Mouse (Mus musculus) MEL (cell line): Measurements from ENCODE around the gene Il17re. TPM values are rescaled to one million over a fixed set of nuclear protein-coding genes. Genes with fewer than 3 reads are reported as not detected.
A peak's percentile ranks its signal among the peaks of the same experiment; 100 is the strongest.

Experiments used
- DNase-seq: peaks from one replicate; pipeline ENCODE4 v3.0.0; 2011; ENCODE audit warnings: low read depth, low spot score
- H3K27ac ChIP-seq: 2 replicates; pipeline ENCODE4 v1.5.1; 2012; ENCODE audit warnings: low read depth, mild to moderate bottlenecking, control low read depth, low read length, moderate library complexity; ENCODE audit not compliant: control insufficient read depth
- H3K27me3 ChIP-seq, 2 experiments: fragments of 150-350 bp in 1 of 2; sonication (generic) in 1 of 2; 2 replicates each; pipeline ENCODE4 v1.6.1; 2012; ENCODE audit warnings: low read length in 2 of 2, mild to moderate bottlenecking in 2 of 2, improper control_type of control experiment in 1 of 2, moderate library complexity in 1 of 2; ENCODE audit not compliant: insufficient read depth in 2 of 2, control insufficient read depth in 1 of 2
- H3K36me3 ChIP-seq, 2 experiments: 2 replicates each; pipeline ENCODE4 v1.6.1; 2012 to 2014; ENCODE audit warnings: low read length in 2 of 2, improper control_type of control experiment in 1 of 2, inconsistent platforms in 1 of 2, mild to moderate bottlenecking in 1 of 2; ENCODE audit not compliant: insufficient read depth in 2 of 2, control insufficient read depth in 1 of 2
- H3K4me1 ChIP-seq, 2 experiments: fragments of 150-350 bp in 1 of 2; sonication (generic) in 1 of 2; 2 replicates each; pipeline ENCODE4 v1.6.1; 2012; ENCODE audit warnings: low read length in 2 of 2, improper control_type of control experiment in 1 of 2, mild to moderate bottlenecking in 1 of 2; ENCODE audit not compliant: insufficient read depth in 2 of 2, control insufficient read depth in 1 of 2
- H3K4me3 ChIP-seq, 2 experiments: fragments of 150-350 bp in 1 of 2; sonication (generic) in 1 of 2; 2 replicates each; pipeline ENCODE4 v1.5.1; 2012; ENCODE audit warnings: low read depth in 2 of 2, low read length in 2 of 2, mild to moderate bottlenecking in 2 of 2, moderate library complexity in 2 of 2, control low read depth in 1 of 2, improper control_type of control experiment in 1 of 2; ENCODE audit not compliant: control insufficient read depth in 1 of 2, insufficient read depth in 1 of 2
- H3K79me2 ChIP-seq: 2 replicates; pipeline ENCODE4 v1.6.1; 2012; ENCODE audit warnings: mild to moderate bottlenecking, low read length, moderate library complexity; ENCODE audit not compliant: control insufficient read depth, poor library complexity, insufficient read depth
- H3K9ac ChIP-seq: 2 replicates; pipeline ENCODE4 v1.6.1; 2012; ENCODE audit warnings: low read depth, mild to moderate bottlenecking, control low read depth, low read length, moderate library complexity; ENCODE audit not compliant: control insufficient read depth, poor library complexity, severe bottlenecking
- H3K9me3 ChIP-seq: fragments of 150-350 bp; sonication (generic); replicated peaks from 2 replicates; pipeline ENCODE4 v1.6.1; 2012; ENCODE audit warnings: mild to moderate bottlenecking, low read length, improper control_type of control experiment, moderate library complexity; ENCODE audit not compliant: insufficient read depth
- BHLHE40 ChIP-seq: IDR thresholded peaks from 2 replicates; pipeline ENCODE4 v1.6.1; 2012; ENCODE audit warnings: low read depth, mild to moderate bottlenecking, inconsistent platforms, low read length, improper control_type of control experiment, borderline replicate concordance
- E2F4 ChIP-seq: IDR thresholded peaks from 2 replicates; pipeline ENCODE4 v1.6.1; 2011; ENCODE audit warnings: low read depth, low read length, improper control_type of control experiment, borderline replicate concordance
- JUND ChIP-seq: IDR thresholded peaks from 2 replicates; pipeline ENCODE4 v1.6.1; 2011; ENCODE audit warnings: low read depth, mild to moderate bottlenecking, improper control_type of control experiment, low read length
- MAFK ChIP-seq: IDR thresholded peaks from 2 replicates; pipeline ENCODE4 v1.6.1; 2011; ENCODE audit warnings: low read depth, mild to moderate bottlenecking, low read length, improper control_type of control experiment, borderline replicate concordance
- MAZ ChIP-seq: IDR thresholded peaks from 2 replicates; pipeline ENCODE4 v1.6.1; 2012; ENCODE audit warnings: low read depth, mild to moderate bottlenecking, inconsistent platforms, low read length, improper control_type of control experiment
- MYC ChIP-seq: IDR thresholded peaks from 2 replicates; pipeline ENCODE4 v1.6.1; 2011; ENCODE audit warnings: low read depth, mild to moderate bottlenecking, low read length, improper control_type of control experiment, moderate library complexity
- NRF1 ChIP-seq: IDR thresholded peaks from 2 replicates; pipeline ENCODE4 v1.6.1; 2014; ENCODE audit warnings: low read depth, mild to moderate bottlenecking, inconsistent platforms, low read length, improper control_type of control experiment, moderate library complexity; ENCODE audit not compliant: poor library complexity, insufficient read depth, severe bottlenecking
- POLR2A ChIP-seq, 2 experiments: IDR thresholded peaks; 2 replicates each; pipeline ENCODE4 v1.6.1; 2011 to 2012; ENCODE audit warnings: low read length in 2 of 2, mild to moderate bottlenecking in 2 of 2, control low read depth in 1 of 2, improper control_type of control experiment in 1 of 2, low read depth in 1 of 2, moderate library complexity in 1 of 2; ENCODE audit not compliant: control insufficient read depth in 1 of 2, insufficient read depth in 1 of 2, poor library complexity in 1 of 2
- POLR2AphosphoS2 ChIP-seq: IDR thresholded peaks from 2 replicates; pipeline ENCODE4 v1.6.1; 2011; ENCODE audit warnings: low read length, improper control_type of control experiment
- POLR2AphosphoS5 ChIP-seq: IDR thresholded peaks from 2 replicates; pipeline ENCODE4 v1.6.1; 2012; ENCODE audit warnings: low read depth, borderline replicate concordance, mild to moderate bottlenecking, inconsistent platforms, low read length, moderate library complexity, mixed read lengths
- TCF12 ChIP-seq: IDR thresholded peaks from 2 replicates; pipeline ENCODE4 v1.6.1; 2014; ENCODE audit warnings: low read depth, mild to moderate bottlenecking, inconsistent platforms, low read length, improper control_type of control experiment, moderate library complexity
- UBTF ChIP-seq: IDR thresholded peaks from 2 replicates; pipeline ENCODE4 v1.6.1; 2012; ENCODE audit warnings: low read depth, mild to moderate bottlenecking, inconsistent platforms, low read length, improper control_type of control experiment, moderate library complexity, borderline replicate concordance; ENCODE audit not compliant: insufficient read depth
- USF1 ChIP-seq: IDR thresholded peaks from 2 replicates; pipeline ENCODE4 v1.6.1; 2014; ENCODE audit warnings: low read depth, mild to moderate bottlenecking, inconsistent platforms, low read length, improper control_type of control experiment, moderate library complexity
- ZC3H11A ChIP-seq: IDR thresholded peaks from 2 replicates; pipeline ENCODE4 v1.6.1; 2012; ENCODE audit warnings: low read depth, mild to moderate bottlenecking, inconsistent platforms, low read length, improper control_type of control experiment
- polyA plus RNA-seq, 2 experiments: library from polyadenylated mRNA; stranded (reverse) in 1 of 2; unstranded in 1 of 2; fragments of >175 nt in 1 of 2; fragments of >200 nt in 1 of 2; gene quantifications; 2 replicates each; pipeline versions ENCODE4 v1.2.1 to v1.2.4; 2012; ENCODE audit warnings: low replicate concordance in 2 of 2, low read depth in 1 of 2; ENCODE audit not compliant: insufficient read length in 2 of 2, insufficient read depth in 1 of 2, missing spikeins in 1 of 2
- total RNA-seq: library from RNA; depleted of rRNA; stranded (reverse); fragments of 300-350 nt; gene quantifications from 2 replicates; pipeline ENCODE4 v1.2.3, GENCODE M21; 2012

The Il17re gene
- total and polyA plus RNA-seq, 3 experiments, result not detected

DNA sequence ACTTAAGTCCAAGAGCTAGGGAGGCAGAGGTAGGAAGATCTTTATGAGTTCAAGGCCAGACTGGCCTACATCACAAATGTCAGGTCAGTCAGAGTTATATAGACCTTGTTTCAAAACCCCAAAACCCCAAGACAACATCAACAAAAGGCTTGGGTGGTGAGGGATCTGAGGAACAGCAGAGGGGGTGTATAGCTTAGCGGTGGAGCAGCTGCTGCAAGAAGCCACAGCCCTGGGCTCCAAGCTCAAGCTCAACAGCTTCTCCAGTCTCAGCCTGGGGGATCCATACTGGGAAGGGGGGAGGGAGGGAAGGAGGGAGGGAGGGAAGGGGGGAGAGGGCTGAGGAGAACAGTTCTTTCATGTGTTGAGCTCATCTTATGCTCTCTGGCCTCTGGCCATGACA lies 47.4 kb downstream of the Il17re start:
- no peaks in the 10 kb centered on the region for H3K27me3 ChIP-seq
- H3K79me2 ChIP-seq, result no peaks in the 10 kb centered on the region
- H3K4me3 ChIP-seq, result no peak overlapping the region
- H3K9me3 ChIP-seq, result no peaks in the 10 kb centered on the region
- H3K36me3 ChIP-seq, result no peaks in the 10 kb centered on the region
- no peaks in the 10 kb centered on the region; a peak in 1 of 4 replicates for H3K4me1 ChIP-seq
- H3K27ac ChIP-seq, result no peak overlapping the region
- no peak for DNase-seq
- TF ChIP-seq JUND (no peak), MAZ (no peak), BHLHE40 (no peak), POLR2AphosphoS5 (no peak), POLR2A (IDR thresholded peaks at IDR 0.05; ENCODE audit: control insufficient read depth in 1 of 2, insufficient read depth in 1 of 2, low read depth in 1 of 2, low read length in 2 of 2, poor library complexity in 1 of 2) (no peak), POLR2AphosphoS2 (no peak), MAFK (no peak), TCF12 (no peak), NRF1 (no peak), E2F4 (no peak), ZC3H11A (no peak), UBTF (no peak), MYC (no peak)
- TF ChIP-seq, all 39 proteins: peak for 0
- H3K9ac ChIP-seq, result no peak overlapping the region

DNA sequence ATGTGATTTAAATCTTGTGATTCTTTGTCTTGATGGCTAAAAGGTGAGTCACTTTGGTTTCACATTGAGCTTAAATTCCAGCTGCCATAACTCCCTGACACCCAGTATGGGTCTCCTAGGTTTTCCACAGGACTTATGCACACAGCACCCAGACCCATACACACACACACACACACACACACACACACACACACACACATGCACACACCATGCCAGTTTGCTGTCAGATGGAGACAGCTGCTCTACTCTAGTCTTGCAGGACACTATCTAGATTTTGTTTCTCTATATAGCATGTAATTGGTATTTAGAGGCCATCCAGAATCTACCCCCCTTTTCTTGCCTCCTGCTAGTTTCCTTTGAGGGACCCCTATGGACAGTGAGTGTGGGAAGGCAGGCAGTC lies 48.8 kb downstream of the Il17re start:
- no peak for DNase-seq
- no peaks in the 10 kb centered on the region for H3K79me2 ChIP-seq
- no peak overlapping the region for H3K27ac ChIP-seq
- no peaks in the 10 kb centered on the region; a peak in 1 of 4 replicates for H3K4me1 ChIP-seq
- no peak overlapping the region for H3K4me3 ChIP-seq
- no peaks in the 10 kb centered on the region for H3K9me3 ChIP-seq
- no peak for TF ChIP-seq USF1
- H3K9ac ChIP-seq, result no peak overlapping the region
- no peaks in the 10 kb centered on the region for H3K36me3 ChIP-seq
- no peaks in the 10 kb centered on the region for H3K27me3 ChIP-seq

DNA sequence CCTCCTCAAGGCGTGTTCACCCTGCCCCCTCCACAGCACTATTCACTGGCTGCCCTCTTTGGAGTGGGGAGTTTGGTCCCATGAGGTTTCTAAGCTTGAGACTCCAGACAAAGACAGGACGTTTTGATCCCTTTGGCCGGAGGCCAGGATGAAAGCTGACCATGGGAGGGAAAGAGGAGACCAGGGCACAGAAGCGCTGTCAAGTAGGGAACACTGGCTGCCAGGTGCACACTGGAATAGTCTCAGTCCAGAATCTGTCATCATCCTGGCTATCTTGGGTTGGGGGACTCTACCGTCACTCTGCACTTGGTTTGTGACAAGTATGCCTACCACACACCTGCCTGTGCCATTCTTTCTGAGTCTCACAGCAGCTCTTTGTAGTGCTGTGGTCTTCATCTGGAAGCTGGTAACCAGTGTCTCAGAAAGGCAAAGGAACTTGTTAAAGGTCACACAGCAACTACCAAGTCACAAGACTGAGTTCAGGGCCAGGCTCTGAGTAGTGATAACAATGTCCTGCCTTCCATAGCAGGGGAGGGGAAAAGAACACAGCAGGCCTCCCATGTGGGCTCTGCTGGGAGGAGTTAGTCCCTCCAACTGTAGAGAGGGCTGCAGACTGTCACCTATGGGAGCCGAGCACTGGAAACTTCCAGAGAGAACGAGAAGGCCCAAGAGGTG lies 50.1 kb downstream of the Il17re start:
- Histone ChIP-seq H3K4me1 (no peaks in the 10 kb centered on the region; a peak in 1 of 4 replicates), H3K4me3 (no peak overlapping the region), H3K9ac (no peak overlapping the region), H3K27me3 (no peaks in the 10 kb centered on the region), H3K9me3 (no peaks in the 10 kb centered on the region), H3K27ac (no peak overlapping the region), H3K79me2 (no peaks in the 10 kb centered on the region), H3K36me3 (peaks cover 0 to 2% of the 10 kb centered on the region in 2 experiments; a peak in 1 of 4 replicates)
- DNase-seq, result peak; percentile 19
- TF ChIP-seq POLR2A (IDR thresholded peaks at IDR 0.05; ENCODE audit: control insufficient read depth in 1 of 2, insufficient read depth in 1 of 2, low read depth in 1 of 2, low read length in 2 of 2, poor library complexity in 1 of 2) (no peak), MAFK (no peak)
